Mouse (Mus musculus) embryonic facial prominence, embryonic 11.5 days (tissue): Measurements from ENCODE around the gene Rft1. TPM values are rescaled to one million over a fixed set of nuclear protein-coding genes. Genes with fewer than 3 reads are reported as not detected.

Experiments used
- ATAC-seq: fragments of 200-750 bp; cut with Nextera tagmentation; replicated peaks from 2 replicates; pipeline ENCODE4 v1.8.0; 2017; ENCODE audit warnings: low read depth; ENCODE audit not compliant: insufficient number of reproducible peaks, low FRiP score, low TSS enrichment
- DNase-seq: peaks from one replicate; pipeline ENCODE4 v3.0.0-alpha.2; 2015; ENCODE audit warnings: low spot score
- H3K27ac ChIP-seq: fragments of 300-500 bp; sonication (generic); replicated peaks from 2 replicates; pipeline ENCODE4 v1.5.1; 2014; ENCODE audit warnings: mild to moderate bottlenecking, low read depth, low read length, control low read depth
- H3K27me3 ChIP-seq: fragments of 300-500 bp; sonication (generic); 2 replicates; pipeline ENCODE4 v1.6.1; 2014; ENCODE audit warnings: mild to moderate bottlenecking, low read length, moderate library complexity, mixed read lengths; ENCODE audit not compliant: control insufficient read depth, insufficient read depth
- H3K36me3 ChIP-seq: fragments of 300-500 bp; sonication (generic); replicated peaks from 2 replicates; pipeline ENCODE4 v1.6.1; 2014; ENCODE audit warnings: low read depth, mild to moderate bottlenecking, low read length, moderate library complexity, mixed read lengths; ENCODE audit not compliant: control insufficient read depth, insufficient read depth
- H3K4me1 ChIP-seq: fragments of 300-500 bp; sonication (generic); 2 replicates; pipeline ENCODE4 v1.6.1; 2014; ENCODE audit warnings: low read length, mixed read lengths; ENCODE audit not compliant: control insufficient read depth, insufficient read depth
- H3K4me2 ChIP-seq: fragments of 300-500 bp; sonication (generic); 2 replicates; pipeline ENCODE4 v1.6.1; 2014; ENCODE audit warnings: low read depth, mild to moderate bottlenecking, control low read depth, low read length, moderate library complexity
- H3K4me3 ChIP-seq: fragments of 300-500 bp; sonication (generic); 2 replicates; pipeline ENCODE4 v1.5.1; 2014; ENCODE audit warnings: low read depth, low read length, control low read depth
- H3K9ac ChIP-seq: fragments of 300-500 bp; sonication (generic); replicated peaks from 2 replicates; pipeline ENCODE4 v1.6.1; 2014; ENCODE audit warnings: mild to moderate bottlenecking, control low read depth, low read length
- H3K9me3 ChIP-seq: fragments of 300-500 bp; sonication (generic); replicated peaks from 2 replicates; pipeline ENCODE4 v1.6.1; 2016; ENCODE audit warnings: mild to moderate bottlenecking, low read length, inconsistent platforms, mixed read lengths; ENCODE audit not compliant: control insufficient read depth
- WGBS: fragments of 180-500 bp; shearing (Covaris S2); extraction: QIAGEN DNeasy Blood & Tissue Kit; methylation state at CpG from one replicate; pipeline ENCODE4 v1.1.7; 2014; 5-methylcytosine and 5-hydroxymethylcytosine counted together
- polyA plus RNA-seq: library from polyadenylated mRNA; unstranded; fragments of >200 nt; fragmentation: Nextera tagmentation; extraction: Ambion mirVana; gene quantifications from 2 replicates; pipeline ENCODE4 v1.2.1, GENCODE M21; 2014

Rft1 gene
- 12.9 and 17.6 TPM in 2 replicates for polyA plus RNA-seq

DNA sequence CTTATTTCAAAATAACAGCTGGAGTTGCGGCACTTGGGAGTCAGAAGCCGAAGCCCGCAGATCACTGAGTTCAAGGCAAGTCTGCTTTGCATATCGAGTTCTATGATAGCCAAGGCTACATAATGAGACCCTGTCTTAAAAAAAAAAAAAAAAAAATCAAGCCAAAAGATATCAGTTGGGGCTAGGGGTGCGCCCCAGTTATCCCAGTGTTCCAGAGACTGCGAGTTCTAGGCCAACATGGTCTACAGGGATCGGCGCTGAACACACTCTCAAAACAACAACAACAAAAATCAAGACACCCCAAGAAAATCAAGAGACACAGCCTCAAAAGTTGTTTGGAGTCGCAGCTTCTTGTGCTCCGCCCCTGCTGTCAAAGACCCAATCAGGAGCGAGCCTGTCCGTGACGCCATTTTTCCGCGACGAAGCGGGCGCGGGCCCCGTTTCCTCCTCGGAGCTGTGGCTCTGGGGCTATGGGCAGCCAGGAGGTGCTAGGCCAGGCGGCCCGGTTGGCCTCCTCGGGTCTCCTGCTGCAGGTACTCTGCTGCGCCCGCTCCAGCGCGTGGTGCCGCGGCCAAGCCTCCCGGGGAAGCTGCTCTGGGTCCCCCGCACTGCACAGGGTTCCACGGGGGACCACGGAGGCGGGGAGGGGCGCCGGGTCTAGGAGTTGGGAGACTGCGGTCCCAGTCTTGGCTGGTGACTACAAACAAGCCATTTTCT is at the start of gene Rft1:
Gene Rft1, plus strand, starts transcription at position 418 of the 717 bp plus-strand sequence.
- ATAC-seq (peak; percentile 81), DNase-seq (peak; percentile 98)
- H3K9me3 ChIP-seq, result no peaks in the 10 kb centered on the region

DNA sequence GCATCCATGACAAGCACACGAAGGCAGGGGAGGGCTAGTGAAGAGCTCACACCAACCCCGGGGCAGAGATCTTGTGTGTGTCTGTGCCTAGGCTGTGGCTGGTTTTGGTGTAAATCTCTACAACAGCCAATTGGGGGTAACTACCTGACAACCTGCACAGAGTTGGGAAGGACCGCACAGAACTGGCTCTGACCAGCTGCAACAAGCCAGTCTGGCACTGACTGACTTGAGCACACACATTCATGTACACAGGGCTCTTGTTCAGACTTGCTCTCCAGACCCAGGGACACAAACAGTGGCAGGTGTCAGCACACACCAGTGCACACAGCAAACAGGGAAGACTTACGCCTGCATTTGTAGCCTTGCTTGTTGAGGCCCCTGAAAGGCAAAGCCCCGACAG is 47.3 kb upstream of the Rft1 start:
- no peaks in the 10 kb centered on the region for H3K4me1 ChIP-seq
- H3K9ac ChIP-seq, result no peak overlapping the region
- 87% methylated on average over 5 of the region's 5 CpGs for WGBS
- no peaks in the 10 kb centered on the region for H3K9me3 ChIP-seq
- no peak overlapping the region for H3K4me2 ChIP-seq
- DNase-seq (no peak), ATAC-seq (no peak)
- no peaks in the 10 kb centered on the region for H3K36me3 ChIP-seq
- no peak overlapping the region for H3K4me3 ChIP-seq
- no peaks in the 10 kb centered on the region for H3K27me3 ChIP-seq
- no peak overlapping the region for H3K27ac ChIP-seq

More for the DNA sequence above, at the start of gene Rft1:
- WGBS, result 3% methylated on average over 38 of the region's 38 CpGs
- Histone ChIP-seq H3K4me2 (peak within 1 kb of the TSS; percentile 58), H3K4me3 (peak within 1 kb of the TSS; percentile 67), H3K27me3 (no peaks in the 10 kb centered on the region), H3K4me1 (no peaks in the 10 kb centered on the region), H3K9ac (peak within 1 kb of the TSS; percentile 96), H3K27ac (0 out of 2 replicates have a peak within 1 kb of the TSS, but pooled peaks have one; percentile 14), H3K36me3 (no peaks in the 10 kb centered on the region)

DNA sequence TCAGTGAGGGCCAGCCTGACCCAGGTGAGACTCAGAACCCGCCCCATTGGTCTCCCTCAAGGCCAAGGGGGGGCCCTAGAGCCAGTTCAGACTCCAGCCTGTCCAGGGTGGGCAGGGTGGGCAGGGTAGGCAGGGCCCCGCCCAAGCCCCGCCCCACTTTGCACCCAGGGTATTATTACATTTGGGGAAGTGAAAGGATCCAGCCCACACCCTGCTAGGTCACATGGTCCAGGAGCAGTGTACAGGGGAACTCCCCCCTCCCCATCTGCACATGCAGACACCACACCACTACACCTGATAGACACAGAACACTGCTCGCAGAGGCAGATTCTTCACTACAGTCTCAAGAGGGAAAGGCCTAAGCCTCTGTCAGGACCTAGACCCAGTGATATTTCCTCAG is 46.5 kb upstream of the Rft1 start:
- Histone ChIP-seq H3K36me3 (no peaks in the 10 kb centered on the region), H3K9me3 (no peaks in the 10 kb centered on the region), H3K27me3 (no peaks in the 10 kb centered on the region), H3K4me3 (no peak overlapping the region), H3K27ac (no peak overlapping the region), H3K9ac (no peak overlapping the region), H3K4me2 (no peak overlapping the region), H3K4me1 (no peaks in the 10 kb centered on the region)
- ATAC-seq (no peak), DNase-seq (no peak)
- WGBS, result 80% methylated on average over 4 of the region's 4 CpGs

DNA sequence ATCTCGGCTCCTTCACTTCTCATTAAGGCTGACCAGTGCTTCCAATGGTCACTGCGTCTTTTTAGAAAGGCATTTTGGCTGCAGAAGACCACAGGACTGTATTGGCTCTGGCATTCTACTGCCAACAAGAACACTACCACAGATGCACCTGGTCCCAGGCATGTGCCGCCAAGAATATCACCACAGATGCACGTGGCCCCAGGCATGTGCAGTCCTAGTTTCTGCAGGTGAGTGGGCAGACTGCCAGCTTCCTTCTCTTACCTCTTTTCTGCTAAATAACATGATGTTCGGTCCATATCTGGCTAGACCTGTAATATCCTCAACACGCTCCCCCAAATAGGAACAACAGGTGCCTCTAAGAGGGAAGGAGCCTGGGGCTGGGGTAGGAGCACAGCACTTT is 46.0 kb upstream of the Rft1 start:
- Histone ChIP-seq H3K4me1 (no peaks in the 10 kb centered on the region), H3K9me3 (no peaks in the 10 kb centered on the region), H3K27me3 (no peaks in the 10 kb centered on the region), H3K36me3 (no peaks in the 10 kb centered on the region), H3K27ac (no peak overlapping the region), H3K4me2 (no peak overlapping the region), H3K4me3 (no peak overlapping the region), H3K9ac (no peak overlapping the region)
- DNase-seq (no peak), ATAC-seq (no peak)
- 87% methylated on average over 6 of the region's 6 CpGs for WGBS

DNA sequence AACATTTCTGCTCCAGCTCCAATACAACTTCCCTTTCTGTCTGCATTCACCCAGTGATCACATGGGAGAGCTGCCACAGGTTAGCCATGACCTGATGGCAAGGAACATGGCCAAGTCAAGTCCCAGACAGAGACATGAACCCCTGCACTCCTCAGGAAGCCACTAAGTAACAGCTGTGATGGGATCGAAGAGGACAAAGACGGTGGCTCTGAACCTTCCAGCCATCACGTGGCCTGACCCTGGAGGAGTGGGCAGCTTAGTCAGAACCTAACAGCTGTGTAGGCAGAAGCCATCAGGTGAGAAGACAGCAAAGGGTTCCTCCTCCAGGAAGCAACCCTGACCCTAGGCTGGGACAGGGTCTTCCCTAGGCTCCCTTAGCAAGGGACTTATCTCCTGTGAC is 44.7 kb upstream of the Rft1 start:
- no peak for DNase-seq
- H3K27ac ChIP-seq, result no peak overlapping the region

DNA sequence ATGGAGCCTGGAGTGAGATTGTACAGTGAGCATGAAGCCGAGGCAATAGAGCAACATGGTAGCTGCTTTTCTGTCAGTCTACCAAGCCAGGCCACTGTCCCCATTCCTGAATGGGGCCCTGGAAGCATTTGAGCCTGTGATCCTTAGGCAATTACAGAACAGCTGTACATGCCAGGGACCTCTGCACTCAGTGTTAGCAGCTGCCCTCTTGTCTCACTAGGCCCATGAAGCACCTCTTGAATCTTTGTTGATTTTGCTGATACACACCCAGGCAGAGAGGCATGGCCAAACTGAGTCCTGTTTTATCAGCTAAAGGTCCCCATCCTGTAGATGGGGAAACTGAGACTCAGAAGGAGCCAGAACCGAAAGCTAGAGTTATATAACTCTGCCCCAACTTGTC is 43.9 kb upstream of the Rft1 start:
- Histone ChIP-seq H3K27me3 (no peaks in the 10 kb centered on the region), H3K36me3 (no peaks in the 10 kb centered on the region), H3K4me2 (no peak overlapping the region), H3K9ac (no peak overlapping the region), H3K27ac (no peak overlapping the region), H3K9me3 (no peaks in the 10 kb centered on the region), H3K4me3 (no peak overlapping the region), H3K4me1 (no peaks in the 10 kb centered on the region)
- WGBS, result 66% methylated on average over 2 of the region's 2 CpGs
- ATAC-seq (no peak), DNase-seq (no peak)

More for the DNA sequence above, 44.7 kb upstream of the Rft1 start:
- Histone ChIP-seq H3K4me1 (no peaks in the 10 kb centered on the region), H3K9ac (no peak overlapping the region), H3K9me3 (no peaks in the 10 kb centered on the region), H3K4me2 (no peak overlapping the region), H3K4me3 (no peak overlapping the region), H3K27me3 (no peaks in the 10 kb centered on the region), H3K36me3 (no peaks in the 10 kb centered on the region)
- 88% methylated on average over 3 of the region's 3 CpGs for WGBS
- ATAC-seq, result no peak

DNA sequence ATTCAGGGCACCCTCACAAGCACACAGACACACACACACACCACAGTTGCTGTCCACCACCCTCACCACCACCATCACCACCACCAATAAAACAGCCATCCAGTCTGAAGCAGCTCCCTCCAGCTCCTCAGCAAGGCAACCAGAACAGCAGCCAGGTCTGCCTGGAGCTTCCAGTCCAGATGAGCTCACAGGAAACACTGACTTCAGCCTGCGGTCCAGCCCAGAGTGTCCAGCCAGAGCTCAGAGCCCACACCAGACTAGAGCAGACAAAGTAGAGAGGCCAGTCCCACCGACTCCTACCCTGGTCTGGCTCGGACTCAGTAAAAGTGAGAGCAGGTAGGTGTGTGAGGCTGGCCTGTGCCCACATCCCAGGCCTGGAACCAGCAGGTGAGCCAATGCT is 43.2 kb upstream of the Rft1 start:
- Histone ChIP-seq H3K4me2 (no peak overlapping the region), H3K36me3 (no peaks in the 10 kb centered on the region), H3K9me3 (no peaks in the 10 kb centered on the region), H3K9ac (no peak overlapping the region), H3K4me1 (no peaks in the 10 kb centered on the region), H3K27me3 (no peaks in the 10 kb centered on the region), H3K4me3 (no peak overlapping the region), H3K27ac (no peak overlapping the region)
- ATAC-seq (no peak), DNase-seq (no peak)
- WGBS, result 85% methylated on average over 3 of the region's 3 CpGs

DNA sequence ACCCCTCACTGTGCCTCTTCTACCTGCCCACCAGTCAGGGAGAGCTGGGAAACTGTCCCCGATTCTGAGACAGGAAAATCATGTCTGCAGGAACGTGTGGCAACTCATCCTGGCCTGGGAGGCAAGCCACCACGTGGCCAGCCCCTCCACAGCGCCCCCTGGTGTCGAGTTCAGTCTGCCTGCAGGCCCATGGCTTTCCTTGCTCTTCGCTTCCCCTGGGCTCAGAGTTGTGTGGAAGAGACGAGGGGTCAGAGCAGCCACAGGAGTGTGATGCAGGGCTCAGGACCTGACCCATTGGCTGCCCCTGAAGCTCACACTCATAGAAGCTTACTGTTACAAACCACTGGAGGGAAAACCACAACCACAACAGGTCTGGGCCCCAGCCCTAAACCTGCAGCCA is 41.6 kb upstream of the Rft1 start:
- peak; percentile 76 for DNase-seq
- H3K9me3 ChIP-seq, result no peaks in the 10 kb centered on the region
- 0 out of 2 replicates have a peak, but pooled peaks have one; percentile 31 for ATAC-seq
- H3K4me1 ChIP-seq, result no peaks in the 10 kb centered on the region
- H3K9ac ChIP-seq, result no peak overlapping the region
- no peak overlapping the region for H3K27ac ChIP-seq
- H3K36me3 ChIP-seq, result no peaks in the 10 kb centered on the region
- H3K4me3 ChIP-seq, result no peak overlapping the region
- H3K4me2 ChIP-seq, result no peak overlapping the region
- 17% methylated on average over 7 of the region's 7 CpGs for WGBS
- H3K27me3 ChIP-seq, result no peaks in the 10 kb centered on the region
